Mouse (Mus musculus): Measurements from ENCODE around the gene Saysd1. TPM values are rescaled to one million over a fixed set of nuclear protein-coding genes. Genes with fewer than 3 reads are reported as not detected.

Saysd1 gene
- 13.1 and 13.7 TPM in 2 replicates for polyA plus RNA-seq (2014; fragmentation: Nextera tagmentation; extraction: Ambion mirVana)

- no peak within 1 kb of the TSS for H3K4me3 ChIP-seq (ENCODE audit: low read depth, low read length)
- no peaks in the 10 kb centered on the region for H3K27me3 ChIP-seq (replicated peaks; ENCODE audit: control insufficient read depth, insufficient read depth, low read length)
- WGBS, result 81% methylated on average over 16 of the region's 16 CpGs
- ATAC-seq (replicated peaks; ENCODE audit: low FRiP score, low TSS enrichment, low read depth), result no peak
- H3K27ac ChIP-seq (ENCODE audit: low read depth), result no peak within 1 kb of the TSS
- no peak within 1 kb of the TSS for H3K4me2 ChIP-seq (ENCODE audit: low read length)
- peaks cover 10% of the 10 kb centered on the region for H3K36me3 ChIP-seq (ENCODE audit: control insufficient read depth, insufficient read depth, low read length)
- H3K9ac ChIP-seq (ENCODE audit: low read length), result no peak within 1 kb of the TSS
- no peak for DNase-seq (ENCODE audit: low spot score)
- H3K9me3 ChIP-seq (ENCODE audit: control insufficient read depth, low read length), result no peaks in the 10 kb centered on the region
- peaks cover 2% of the 10 kb centered on the region; the same call in 1 of the 2 replicates for H3K4me1 ChIP-seq (replicated peaks; ENCODE audit: control insufficient read depth, insufficient read depth, low read length)
Measured at GRCm38 (mm10) chr14:20138484-20139355, at the start of gene Saysd1. Gene Saysd1, minus strand, starts transcription at chr14:20138534.

- H3K4me2 ChIP-seq (ENCODE audit: low read length), result no peak overlapping the region
- 66% methylated on average over 9 of the region's 9 CpGs for WGBS
- H3K4me1 ChIP-seq (replicated peaks; ENCODE audit: control insufficient read depth, insufficient read depth, low read length), result peaks cover 5% of the 10 kb centered on the region
- no peak overlapping the region for H3K4me3 ChIP-seq (ENCODE audit: low read depth, low read length)
- H3K27me3 ChIP-seq (replicated peaks; ENCODE audit: control insufficient read depth, insufficient read depth, low read length), result no peaks in the 10 kb centered on the region
- H3K9me3 ChIP-seq (ENCODE audit: control insufficient read depth, low read length), result no peaks in the 10 kb centered on the region
- H3K9ac ChIP-seq (ENCODE audit: low read length), result no peak overlapping the region
- ATAC-seq (replicated peaks; ENCODE audit: low FRiP score, low TSS enrichment, low read depth) (no peak), DNase-seq (ENCODE audit: low spot score) (no peak)
- H3K36me3 ChIP-seq (ENCODE audit: control insufficient read depth, insufficient read depth, low read length), result no peaks in the 10 kb centered on the region
- no peak overlapping the region for H3K27ac ChIP-seq (ENCODE audit: low read depth)
Measured at GRCm38 (mm10) chr14:20185426-20185825, 47.1 kb upstream of the Saysd1 start.

GRCm38 (mm10) chr14:20183701-20184100 lies 45.4 kb upstream of the Saysd1 start:
- Histone ChIP-seq H3K27me3 (replicated peaks; ENCODE audit: control insufficient read depth, insufficient read depth, low read length) (no peaks in the 10 kb centered on the region), H3K4me2 (ENCODE audit: low read length) (no peak overlapping the region), H3K9ac (ENCODE audit: low read length) (no peak overlapping the region), H3K27ac (ENCODE audit: low read depth) (no peak overlapping the region), H3K4me3 (ENCODE audit: low read depth, low read length) (no peak overlapping the region), H3K4me1 (replicated peaks; ENCODE audit: control insufficient read depth, insufficient read depth, low read length) (peaks cover 16% of the 10 kb centered on the region), H3K9me3 (ENCODE audit: control insufficient read depth, low read length) (no peaks in the 10 kb centered on the region), H3K36me3 (ENCODE audit: control insufficient read depth, insufficient read depth, low read length) (no peaks in the 10 kb centered on the region)
- DNase-seq (ENCODE audit: low spot score) (no peak), ATAC-seq (replicated peaks; ENCODE audit: low FRiP score, low TSS enrichment, low read depth) (no peak)
- WGBS, result 70% methylated on average over 5 of the region's 5 CpGs

- no peak for DNase-seq (ENCODE audit: low spot score)
- Histone ChIP-seq H3K27ac (ENCODE audit: low read depth) (no peak overlapping the region), H3K9me3 (ENCODE audit: control insufficient read depth, low read length) (no peaks in the 10 kb centered on the region), H3K4me3 (ENCODE audit: low read depth, low read length) (no peak overlapping the region), H3K9ac (ENCODE audit: low read length) (no peak overlapping the region), H3K4me1 (replicated peaks; ENCODE audit: control insufficient read depth, insufficient read depth, low read length) (peaks cover 16% of the 10 kb centered on the region), H3K36me3 (ENCODE audit: control insufficient read depth, insufficient read depth, low read length) (no peaks in the 10 kb centered on the region), H3K27me3 (replicated peaks; ENCODE audit: control insufficient read depth, insufficient read depth, low read length) (no peaks in the 10 kb centered on the region), H3K4me2 (ENCODE audit: low read length) (no peak overlapping the region)
- ATAC-seq (replicated peaks; ENCODE audit: low FRiP score, low TSS enrichment, low read depth), result no peak
- WGBS, result 54% methylated on average over 7 of the region's 7 CpGs
Measured at GRCm38 (mm10) chr14:20182596-20182995, 44.3 kb upstream of the Saysd1 start.

- H3K27ac ChIP-seq (ENCODE audit: low read depth), result no peak within 1 kb of the TSS
- H3K27me3 ChIP-seq (replicated peaks; ENCODE audit: control insufficient read depth, insufficient read depth, low read length), result no peaks in the 10 kb centered on the region
- DNase-seq (ENCODE audit: low spot score), result peak; percentile 96
- H3K4me1 ChIP-seq (replicated peaks; ENCODE audit: control insufficient read depth, insufficient read depth, low read length), result peaks cover 16% of the 10 kb centered on the region
- peak within 1 kb of the TSS; percentile 52 for H3K4me3 ChIP-seq (ENCODE audit: low read depth, low read length)
- peak within 1 kb of the TSS; percentile 91 for H3K4me2 ChIP-seq (ENCODE audit: low read length)
- peak within 1 kb of the TSS; percentile 53 for H3K9ac ChIP-seq (ENCODE audit: low read length)
- no peaks in the 10 kb centered on the region for H3K36me3 ChIP-seq (ENCODE audit: control insufficient read depth, insufficient read depth, low read length)
- H3K9me3 ChIP-seq (ENCODE audit: control insufficient read depth, low read length), result no peaks in the 10 kb centered on the region
- peak; percentile 92 for ATAC-seq (replicated peaks; ENCODE audit: low FRiP score, low TSS enrichment, low read depth)
- WGBS, result 1% methylated on average over 36 of the region's 36 CpGs
Measured at GRCm38 (mm10) chr14:20181466-20181921, 43.2 kb upstream of the Saysd1 start, which contains the start of gene Kcnk5. Gene Kcnk5, minus strand, starts transcription at chr14:20181809.

GRCm38 (mm10) chr14:20180751-20181162 lies 42.4 kb upstream of the Saysd1 start:
- Histone ChIP-seq H3K27me3 (replicated peaks; ENCODE audit: control insufficient read depth, insufficient read depth, low read length) (no peaks in the 10 kb centered on the region), H3K9me3 (ENCODE audit: control insufficient read depth, low read length) (no peaks in the 10 kb centered on the region), H3K4me1 (replicated peaks; ENCODE audit: control insufficient read depth, insufficient read depth, low read length) (peaks cover 16% of the 10 kb centered on the region), H3K9ac (ENCODE audit: low read length) (peak overlapping the region; percentile 53), H3K27ac (ENCODE audit: low read depth) (no peak overlapping the region), H3K4me3 (ENCODE audit: low read depth, low read length) (peak overlapping the region; percentile 52), H3K4me2 (ENCODE audit: low read length) (peak overlapping the region; percentile 91), H3K36me3 (ENCODE audit: control insufficient read depth, insufficient read depth, low read length) (no peaks in the 10 kb centered on the region)
- DNase-seq (ENCODE audit: low spot score), result peak; percentile 71
- under 1% methylated on average over 24 of the region's 24 CpGs for WGBS
- peak; percentile 7; the same call in 1 of the 2 replicates for ATAC-seq (replicated peaks; ENCODE audit: low FRiP score, low TSS enrichment, low read depth)

GRCm38 (mm10) chr14:20180304-20180703 lies 42.0 kb upstream of the Saysd1 start:
- no peak for ATAC-seq (replicated peaks; ENCODE audit: low FRiP score, low TSS enrichment, low read depth)

GRCm38 (mm10) chr14:20179731-20180280 lies 41.5 kb upstream of the Saysd1 start:
- H3K4me1 ChIP-seq (replicated peaks; ENCODE audit: control insufficient read depth, insufficient read depth, low read length), result peaks cover 16% of the 10 kb centered on the region
- no peak overlapping the region for H3K27ac ChIP-seq (ENCODE audit: low read depth)
- H3K4me3 ChIP-seq (ENCODE audit: low read depth, low read length), result peak overlapping the region; percentile 52; the same call in 1 of the 2 replicates
- ATAC-seq (replicated peaks; ENCODE audit: low FRiP score, low TSS enrichment, low read depth), result no peak
- no peaks in the 10 kb centered on the region for H3K36me3 ChIP-seq (ENCODE audit: control insufficient read depth, insufficient read depth, low read length)
- H3K27me3 ChIP-seq (replicated peaks; ENCODE audit: control insufficient read depth, insufficient read depth, low read length), result no peaks in the 10 kb centered on the region
- DNase-seq (ENCODE audit: low spot score), result no peak
- peak overlapping the region; percentile 91 for H3K4me2 ChIP-seq (ENCODE audit: low read length)
- 59% methylated on average over 5 of the region's 5 CpGs for WGBS
- H3K9ac ChIP-seq (ENCODE audit: low read length), result no peak overlapping the region
- no peaks in the 10 kb centered on the region for H3K9me3 ChIP-seq (ENCODE audit: control insufficient read depth, low read length)

More at GRCm38 (mm10) chr14:20180304-20180703, 42.0 kb upstream of the Saysd1 start:
- peaks cover 16% of the 10 kb centered on the region for H3K4me1 ChIP-seq (replicated peaks; ENCODE audit: control insufficient read depth, insufficient read depth, low read length)
- no peaks in the 10 kb centered on the region for H3K36me3 ChIP-seq (ENCODE audit: control insufficient read depth, insufficient read depth, low read length)
- 9% methylated on average over 6 of the region's 6 CpGs for WGBS
- no peaks in the 10 kb centered on the region for H3K9me3 ChIP-seq (ENCODE audit: control insufficient read depth, low read length)
- no peaks in the 10 kb centered on the region for H3K27me3 ChIP-seq (replicated peaks; ENCODE audit: control insufficient read depth, insufficient read depth, low read length)
- H3K27ac ChIP-seq (ENCODE audit: low read depth), result no peak overlapping the region
- H3K4me3 ChIP-seq (ENCODE audit: low read depth, low read length), result peak overlapping the region; percentile 52
- peak overlapping the region; percentile 53 for H3K9ac ChIP-seq (ENCODE audit: low read length)
- peak overlapping the region; percentile 91 for H3K4me2 ChIP-seq (ENCODE audit: low read length)
- no peak for DNase-seq (ENCODE audit: low spot score)
